Mouse (Mus musculus) midbrain, embryonic 11.5 days (tissue): ENCODE measurements at regions not wholly inside any gene's neighbourhood (a gene's known extent, or its start where the extent isn't known, plus 50 kb on each side); places are given as distances from the start of the nearest gene placed in this dataset.
"Not testable (repeated sequence)": the region's sequence is repeated elsewhere in the genome, so short reads cannot be mapped to it uniquely, and the experiment has no call there.

ENCODE experiments used
- ATAC-seq: fragments of 200-750 bp; cut with Nextera tagmentation; 2 replicates; pipeline ENCODE4 v1.8.0; 2017; ENCODE audit warnings: moderate TSS enrichment, moderate library complexity; ENCODE audit not compliant: low FRiP score
- DNase-seq: peaks from one replicate; pipeline ENCODE4 v3.0.0; 2015; ENCODE audit warnings: low spot score; ENCODE audit errors: missing footprints
- H3K27ac ChIP-seq: fragments of 300-500 bp; sonication (generic); 2 replicates; pipeline ENCODE4 v1.5.1; 2014; ENCODE audit warnings: low read depth, low read length
- H3K27me3 ChIP-seq: fragments of 300-500 bp; sonication (generic); 2 replicates; pipeline ENCODE4 v1.6.1; 2014; ENCODE audit warnings: mild to moderate bottlenecking, low read length, moderate library complexity, mixed read lengths; ENCODE audit not compliant: control insufficient read depth, insufficient read depth
- H3K36me3 ChIP-seq: fragments of 300-500 bp; sonication (generic); 2 replicates; pipeline ENCODE4 v1.6.1; 2014; ENCODE audit warnings: mild to moderate bottlenecking, low read length, moderate library complexity, mixed read lengths; ENCODE audit not compliant: control insufficient read depth, insufficient read depth
- H3K4me1 ChIP-seq: fragments of 300-500 bp; sonication (generic); 2 replicates; pipeline ENCODE4 v1.6.1; 2014; ENCODE audit warnings: low read length; ENCODE audit not compliant: control insufficient read depth, insufficient read depth
- H3K4me2 ChIP-seq: fragments of 300-500 bp; sonication (generic); 2 replicates; pipeline ENCODE4 v1.6.1; 2014; ENCODE audit warnings: mild to moderate bottlenecking, moderate library complexity
- H3K4me3 ChIP-seq: fragments of 300-500 bp; sonication (generic); 2 replicates; pipeline ENCODE4 v1.5.1; 2014; ENCODE audit warnings: low read depth, low read length
- H3K9ac ChIP-seq: fragments of 300-500 bp; sonication (generic); 2 replicates; pipeline ENCODE4 v1.6.1; 2014; ENCODE audit warnings: low read length
- H3K9me3 ChIP-seq: fragments of 300-500 bp; sonication (generic); 2 replicates; pipeline ENCODE4 v1.6.1; 2016; ENCODE audit warnings: low read length; ENCODE audit not compliant: control insufficient read depth
- WGBS: fragments of 180-500 bp; shearing (Covaris S2); extraction: QIAGEN DNeasy Blood & Tissue Kit; methylation state at CpG from one replicate; pipeline ENCODE4 v1.1.7; 2014; 5-methylcytosine and 5-hydroxymethylcytosine counted together

- Histone ChIP-seq H3K9ac (no peak overlapping the region), H3K9me3 (no peaks in the 10 kb centered on the region), H3K36me3 (no peaks in the 10 kb centered on the region), H3K27me3 (no peaks in the 10 kb centered on the region), H3K4me1 (no peaks in the 10 kb centered on the region), H3K27ac (no peak overlapping the region), H3K4me2 (no peak overlapping the region), H3K4me3 (no peak overlapping the region)
- ATAC-seq (no peak), DNase-seq (no peak)
- WGBS = 91% methylated on average over 13 of the region's 13 CpGs
Observed at GRCm38 (mm10) chr9:85920745-85921614, 78.8 kb downstream of the Tpbg start.

GRCm38 (mm10) chr9:85925259-85925658 is 83.1 kb downstream of the Tpbg start:
- Histone ChIP-seq H3K4me2 (no peak overlapping the region), H3K9me3 (no peaks in the 10 kb centered on the region), H3K27me3 (no peaks in the 10 kb centered on the region), H3K4me3 (no peak overlapping the region), H3K36me3 (no peaks in the 10 kb centered on the region), H3K27ac (no peak overlapping the region), H3K4me1 (no peaks in the 10 kb centered on the region), H3K9ac (no peak overlapping the region)
- DNase-seq = no peak
- WGBS = 92% methylated on average over 1 of the region's 1 CpGs
- ATAC-seq = no peak

GRCm38 (mm10) chr9:85932209-85932608 is 90.0 kb downstream of the Tpbg start:
- no peaks in the 10 kb centered on the region for H3K36me3 ChIP-seq
- H3K9ac ChIP-seq = no peak overlapping the region
- H3K27me3 ChIP-seq = no peaks in the 10 kb centered on the region
- 89% methylated on average over 3 of the region's 3 CpGs for WGBS
- ATAC-seq = no peak
- H3K4me2 ChIP-seq = no peak overlapping the region
- no peaks in the 10 kb centered on the region for H3K9me3 ChIP-seq
- DNase-seq = no peak
- no peak overlapping the region for H3K4me3 ChIP-seq
- no peak overlapping the region for H3K27ac ChIP-seq
- no peaks in the 10 kb centered on the region for H3K4me1 ChIP-seq

- not testable (repeated sequence) for H3K4me2 ChIP-seq, H3K4me3 ChIP-seq, H3K9ac ChIP-seq, H3K27ac ChIP-seq, H3K4me1 ChIP-seq, DNase-seq, H3K9me3 ChIP-seq, ATAC-seq, H3K36me3 ChIP-seq, H3K27me3 ChIP-seq
- WGBS = 90% methylated on average over 14 of the region's 14 CpGs
Observed at GRCm38 (mm10) chr9:85943066-85943684, 101.0 kb downstream of the Tpbg start.

DNA sequence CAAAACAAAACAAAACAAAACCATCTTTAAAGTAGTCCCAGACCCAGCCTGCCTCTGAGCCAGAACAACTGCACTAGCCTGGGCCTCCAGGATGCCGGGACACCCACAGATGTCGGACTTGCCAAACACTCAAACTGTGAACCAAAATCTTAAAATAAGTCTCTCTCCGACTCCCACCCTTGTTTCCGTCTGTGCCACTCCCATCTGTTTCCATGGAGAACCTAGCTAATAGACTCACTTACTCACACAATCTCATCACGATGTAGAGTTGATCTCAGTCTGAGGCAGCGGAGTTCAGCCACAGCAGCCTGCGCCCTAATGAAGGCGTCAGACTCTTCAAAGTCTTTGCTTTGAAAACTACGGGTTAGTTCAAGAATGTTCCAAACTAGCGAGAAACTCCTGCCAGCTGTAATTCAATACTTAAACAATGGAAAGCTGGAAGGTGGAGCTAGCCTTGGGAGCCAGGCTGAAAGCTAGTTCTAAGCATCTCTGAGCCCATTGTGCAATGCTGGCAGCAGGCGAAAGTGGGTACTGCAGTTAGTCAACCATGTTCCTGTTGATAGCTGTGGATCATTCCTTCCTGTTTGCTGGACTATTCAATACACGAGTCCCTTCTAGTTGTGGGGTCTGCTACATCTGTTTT is 106.4 kb downstream of the Tpbg start:
- DNase-seq = peak; percentile 87
- H3K4me1 ChIP-seq = no peaks in the 10 kb centered on the region

DNA sequence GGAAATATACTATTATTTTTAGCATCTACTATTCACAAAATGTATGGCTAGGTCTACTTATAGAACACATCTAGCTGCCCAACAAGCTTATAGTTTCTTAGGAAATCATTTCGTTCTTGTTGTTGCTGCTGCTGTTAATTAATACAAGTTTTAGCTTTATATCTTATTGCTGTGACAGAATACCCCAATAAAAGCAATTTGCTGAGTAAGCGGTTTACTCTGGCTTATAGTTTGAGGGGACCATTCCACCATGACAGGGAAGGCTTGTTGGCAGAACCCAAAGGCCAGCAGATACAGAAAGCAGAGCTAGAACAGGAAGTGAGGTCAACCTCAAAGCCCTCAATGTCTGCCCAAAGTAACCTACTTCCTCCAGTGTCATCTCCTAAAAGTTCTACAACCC is 109.6 kb downstream of the Tpbg start:
- no peaks in the 10 kb centered on the region for H3K36me3 ChIP-seq
- no peak for DNase-seq
- H3K27me3 ChIP-seq = no peaks in the 10 kb centered on the region
- H3K9ac ChIP-seq = no peak overlapping the region
- no peaks in the 10 kb centered on the region for H3K4me1 ChIP-seq
- no peak overlapping the region for H3K4me3 ChIP-seq
- ATAC-seq = no peak
- WGBS = 86% methylated on average over 2 of the region's 2 CpGs
- no peaks in the 10 kb centered on the region for H3K9me3 ChIP-seq
- H3K4me2 ChIP-seq = no peak overlapping the region
- no peak overlapping the region for H3K27ac ChIP-seq

More for the DNA sequence above, 106.4 kb downstream of the Tpbg start:
- WGBS = 54% methylated on average over 12 of the region's 12 CpGs
- Histone ChIP-seq H3K4me3 (no peak overlapping the region), H3K36me3 (no peaks in the 10 kb centered on the region), H3K9ac (no peak overlapping the region), H3K27ac (no peak overlapping the region), H3K4me2 (no peak overlapping the region), H3K27me3 (no peaks in the 10 kb centered on the region), H3K9me3 (no peaks in the 10 kb centered on the region)
- peak; percentile 62; the same call in 1 of the 2 replicates for ATAC-seq

- H3K36me3 ChIP-seq = no peaks in the 10 kb centered on the region
- H3K27ac ChIP-seq = no peak overlapping the region
- H3K4me3 ChIP-seq = no peak overlapping the region
- H3K4me1 ChIP-seq = no peaks in the 10 kb centered on the region
- ATAC-seq (no peak), DNase-seq (peak; percentile 79)
- no peak overlapping the region for H3K9ac ChIP-seq
- H3K27me3 ChIP-seq = no peaks in the 10 kb centered on the region
- WGBS = 92% methylated on average over 10 of the region's 10 CpGs
- no peak overlapping the region for H3K4me2 ChIP-seq
- H3K9me3 ChIP-seq = no peaks in the 10 kb centered on the region
Observed at GRCm38 (mm10) chr9:85970076-85970475, 127.9 kb downstream of the Tpbg start.

- H3K36me3 ChIP-seq = no peaks in the 10 kb centered on the region
- no peaks in the 10 kb centered on the region for H3K27me3 ChIP-seq
- H3K4me1 ChIP-seq = no peaks in the 10 kb centered on the region
- ATAC-seq (no peak), DNase-seq (peak; percentile 12)
- no peak overlapping the region for H3K4me3 ChIP-seq
- no peak overlapping the region for H3K9ac ChIP-seq
- WGBS = 96% methylated on average over 5 of the region's 5 CpGs
- no peak overlapping the region for H3K4me2 ChIP-seq
- no peaks in the 10 kb centered on the region for H3K9me3 ChIP-seq
- no peak overlapping the region for H3K27ac ChIP-seq
Observed at GRCm38 (mm10) chr9:85981428-85981827, 139.2 kb downstream of the Tpbg start.

DNA sequence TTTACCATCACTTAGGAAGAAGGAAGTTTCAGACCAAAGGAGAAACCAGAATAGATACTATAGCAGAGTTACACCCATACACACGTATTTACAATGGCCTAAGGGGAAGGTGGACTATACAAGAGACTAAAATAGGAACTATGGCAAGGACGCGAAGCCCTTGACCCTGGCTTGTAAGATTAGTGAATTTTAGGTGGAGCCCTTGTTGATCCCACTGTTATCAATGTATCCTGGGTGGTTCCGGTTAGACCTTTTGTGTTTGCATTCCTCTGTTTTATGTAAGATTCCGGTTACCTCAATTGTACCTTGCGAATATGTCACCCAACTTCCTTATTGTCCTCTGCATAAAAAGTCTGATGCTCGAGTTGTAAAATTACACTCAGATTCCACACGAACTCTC is 141.3 kb downstream of the Tpbg start:
- not testable (repeated sequence) for H3K9ac ChIP-seq, H3K4me2 ChIP-seq, H3K27ac ChIP-seq, H3K4me1 ChIP-seq, H3K9me3 ChIP-seq, H3K4me3 ChIP-seq, H3K36me3 ChIP-seq, DNase-seq, ATAC-seq, H3K27me3 ChIP-seq
- 94% methylated on average over 6 of the region's 8 CpGs for WGBS
